Mouse (Mus musculus): Measurements from ENCODE around the gene Tle4. TPM values are rescaled to one million over a fixed set of nuclear protein-coding genes. Genes with fewer than 3 reads are reported as not detected.
A peak's percentile ranks its signal among the peaks of the same experiment; 100 is the strongest.

Tle4 gene
- polyA plus RNA-seq, 1 experiment from 2014 or later: 15.5 TPM

DNA sequence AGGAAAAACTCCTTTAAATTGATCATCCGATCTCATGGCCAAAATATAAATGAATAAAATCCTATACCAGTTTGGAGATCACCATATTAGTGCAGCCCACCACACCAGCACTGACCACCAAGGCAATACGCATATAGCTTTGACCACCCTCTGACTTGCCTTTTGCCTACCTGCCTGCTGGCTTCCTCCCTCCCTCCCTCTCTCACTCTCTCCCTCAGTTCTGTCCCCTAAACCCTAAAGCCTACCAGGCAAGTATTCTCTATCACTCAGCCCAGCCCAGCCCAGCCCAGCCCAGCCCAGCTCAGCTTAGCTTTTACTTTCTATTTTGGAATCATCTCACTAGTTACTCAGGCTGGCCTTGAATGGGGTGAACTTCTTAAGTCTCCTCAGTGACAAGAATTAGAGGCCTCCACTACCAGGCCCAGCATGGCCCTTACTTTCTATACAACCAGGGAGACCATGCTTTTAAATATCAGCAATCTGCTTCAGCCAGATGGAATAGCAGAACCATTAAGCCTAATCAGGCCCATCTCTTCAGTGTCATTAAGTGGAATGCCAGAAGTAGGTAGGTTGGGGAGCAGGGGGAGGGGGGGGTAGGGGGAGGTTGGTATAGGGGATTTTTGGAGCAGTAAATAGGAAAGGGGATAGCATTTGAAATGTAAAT lies 91.8 kb downstream of the Tle4 start:
- no peak for DNase-seq (ENCODE audit: low spot score)
- 0 out of 2 replicates have a peak overlapping the region, but pooled peaks have one; percentile 4 for H3K27ac ChIP-seq
- H3K27me3 ChIP-seq (ENCODE audit: low read depth, poor library complexity, severe bottlenecking): no peaks in the 10 kb centered on the region
- WGBS: 93% methylated on average over 2 of the region's 2 CpGs
- H3K4me1 ChIP-seq: peaks cover 46% of the 10 kb centered on the region
- peaks cover 3% of the 10 kb centered on the region; the same call in 1 of the 2 replicates for H3K36me3 ChIP-seq
- H3K9me3 ChIP-seq (replicated peaks): no peaks in the 10 kb centered on the region
- no peak overlapping the region for H3K4me3 ChIP-seq

DNA sequence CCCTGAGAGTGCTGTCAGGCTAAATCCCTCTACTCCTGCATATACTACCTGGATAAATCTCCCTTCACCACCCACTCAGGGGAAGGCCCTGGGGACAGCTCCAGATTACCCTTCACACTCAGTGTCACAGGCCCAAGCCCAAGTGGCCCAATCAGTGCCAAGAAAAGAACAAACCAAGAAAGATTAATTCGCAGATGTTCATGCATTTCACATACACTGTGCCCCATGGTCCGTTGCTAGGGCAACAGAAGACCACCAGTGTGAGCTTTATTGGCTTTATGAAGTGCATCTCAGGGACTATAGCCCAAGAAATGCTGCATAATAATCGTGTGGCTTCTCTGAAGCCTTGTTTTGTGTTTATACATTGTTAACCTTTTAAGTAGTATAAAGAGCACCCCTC lies 92.5 kb downstream of the Tle4 start:
- WGBS: 92% methylated on average over 3 of the region's 3 CpGs
- H3K4me1 ChIP-seq: peaks cover 48% of the 10 kb centered on the region
- no peaks in the 10 kb centered on the region for H3K27me3 ChIP-seq (ENCODE audit: low read depth, poor library complexity, severe bottlenecking)
- no peak for DNase-seq (ENCODE audit: low spot score)
- H3K9me3 ChIP-seq (replicated peaks): no peaks in the 10 kb centered on the region
- no peak overlapping the region for H3K27ac ChIP-seq
- H3K4me3 ChIP-seq: no peak overlapping the region
- H3K36me3 ChIP-seq: peaks cover 3% of the 10 kb centered on the region; the same call in 1 of the 2 replicates

DNA sequence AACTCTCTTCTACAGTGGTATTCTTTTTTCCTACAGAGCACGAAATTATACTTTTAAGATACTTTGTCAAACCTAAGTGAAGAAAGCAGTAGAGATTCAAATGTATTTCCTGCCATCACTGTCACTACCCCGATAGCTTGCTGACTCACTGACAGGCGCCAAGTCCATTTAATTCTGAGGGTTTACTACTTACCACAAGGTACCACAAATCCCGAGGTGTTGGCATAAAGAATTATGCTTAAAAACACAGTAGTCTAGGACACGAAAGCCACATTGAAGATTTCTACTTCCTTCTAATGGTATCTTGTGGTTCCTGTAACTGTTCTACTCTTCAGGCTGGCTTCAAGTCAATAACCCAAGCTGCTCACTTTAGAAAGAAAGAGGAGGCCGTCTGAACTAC lies 94.0 kb downstream of the Tle4 start:
- WGBS: 90% methylated on average over 6 of the region's 6 CpGs
- H3K9me3 ChIP-seq (replicated peaks): no peaks in the 10 kb centered on the region
- H3K27ac ChIP-seq: no peak overlapping the region
- H3K27me3 ChIP-seq (ENCODE audit: low read depth, poor library complexity, severe bottlenecking): no peaks in the 10 kb centered on the region
- no peak overlapping the region for H3K4me3 ChIP-seq
- no peak for DNase-seq (ENCODE audit: low spot score)
- no peaks in the 10 kb centered on the region for H3K36me3 ChIP-seq
- peaks cover 48% of the 10 kb centered on the region for H3K4me1 ChIP-seq

DNA sequence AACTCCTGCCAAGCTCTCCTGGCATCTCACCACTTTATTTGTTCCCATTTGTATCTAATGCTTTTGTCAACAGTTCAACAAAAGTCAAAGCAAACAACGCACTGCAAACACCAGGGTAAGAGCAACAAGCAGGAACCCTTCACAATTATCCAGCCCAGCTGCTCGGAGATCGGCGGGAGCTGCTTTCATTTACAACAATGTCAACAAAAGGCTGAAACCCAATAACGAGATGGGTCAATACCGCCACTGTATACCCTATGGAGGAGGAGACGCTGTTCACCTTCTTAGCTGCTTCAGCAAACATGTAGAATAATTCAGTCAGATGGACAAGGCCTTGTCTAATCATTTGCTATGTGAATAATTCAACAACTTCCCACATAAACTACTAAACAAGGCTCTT lies 95.6 kb downstream of the Tle4 start:
- H3K27ac ChIP-seq: no peak overlapping the region
- no peak overlapping the region for H3K4me3 ChIP-seq
- no peaks in the 10 kb centered on the region for H3K27me3 ChIP-seq (ENCODE audit: low read depth, poor library complexity, severe bottlenecking)
- H3K9me3 ChIP-seq (replicated peaks): no peaks in the 10 kb centered on the region
- H3K36me3 ChIP-seq: no peaks in the 10 kb centered on the region
- WGBS: 59% methylated on average over 7 of the region's 7 CpGs
- peaks cover 32% of the 10 kb centered on the region for H3K4me1 ChIP-seq
- no peak for DNase-seq (ENCODE audit: low spot score)

DNA sequence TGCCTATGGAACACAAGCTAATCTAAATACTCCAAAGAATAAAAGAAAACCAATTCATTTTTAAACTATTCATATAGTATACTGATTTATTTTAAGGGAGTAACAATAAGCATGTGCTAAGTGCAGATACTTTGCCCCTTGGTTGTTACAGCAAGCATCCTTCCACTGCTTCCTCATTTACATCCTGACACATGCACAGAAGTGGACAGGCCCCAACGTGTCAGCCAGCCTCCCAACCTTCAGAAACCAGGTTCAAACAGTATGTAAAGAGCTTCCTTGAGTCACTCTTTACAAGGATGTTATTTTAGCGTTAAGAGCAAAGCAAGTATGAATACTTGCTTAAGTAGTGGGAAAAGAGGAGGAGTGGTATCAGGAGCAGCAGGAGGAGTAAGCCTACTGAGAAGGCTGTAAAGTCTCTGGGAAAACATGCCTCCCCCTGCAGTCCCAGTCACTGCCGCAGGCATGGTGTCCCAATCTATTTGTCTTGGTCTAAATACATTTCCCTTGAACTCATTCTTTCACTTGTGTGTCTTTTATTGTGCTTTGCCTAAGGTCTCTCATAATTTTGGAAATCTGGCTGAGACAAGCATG lies 97.9 kb downstream of the Tle4 start:
- H3K4me3 ChIP-seq: no peak overlapping the region
- peaks cover 13% of the 10 kb centered on the region for H3K4me1 ChIP-seq
- H3K27ac ChIP-seq: no peak overlapping the region
- DNase-seq (ENCODE audit: low spot score): no peak
- no peaks in the 10 kb centered on the region for H3K9me3 ChIP-seq (replicated peaks)
- WGBS: 39% methylated on average over 3 of the region's 3 CpGs
- H3K27me3 ChIP-seq (ENCODE audit: low read depth, poor library complexity, severe bottlenecking): no peaks in the 10 kb centered on the region
- H3K36me3 ChIP-seq: no peaks in the 10 kb centered on the region

DNA sequence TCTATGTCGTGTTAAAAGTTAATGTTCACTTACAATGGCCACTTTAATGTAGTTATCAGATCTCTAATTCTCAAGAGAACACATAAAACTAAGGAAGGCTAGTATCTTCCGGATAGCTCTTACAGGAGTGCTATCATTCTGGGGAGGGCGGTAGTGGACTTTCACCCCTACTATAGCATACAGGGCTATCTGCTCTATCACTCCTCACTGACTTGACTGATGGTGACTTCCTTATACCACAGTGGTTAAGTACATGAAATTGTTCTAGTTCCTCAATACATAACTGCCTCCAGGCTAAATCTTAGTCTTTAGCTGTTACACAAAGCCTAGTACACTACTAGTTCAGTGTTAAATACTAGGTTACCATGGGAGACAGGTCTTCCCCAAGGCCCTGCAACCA lies 104.8 kb downstream of the Tle4 start:
- no peaks in the 10 kb centered on the region for H3K27me3 ChIP-seq (ENCODE audit: low read depth, poor library complexity, severe bottlenecking)
- no peak overlapping the region for H3K4me3 ChIP-seq
- WGBS: 91% methylated on average over 3 of the region's 3 CpGs
- 0 out of 2 replicates have a peak, but pooled peaks cover 7% of the 10 kb centered on the region for H3K36me3 ChIP-seq
- DNase-seq (ENCODE audit: low spot score): no peak
- no peak overlapping the region for H3K27ac ChIP-seq
- no peaks in the 10 kb centered on the region for H3K9me3 ChIP-seq (replicated peaks)
- H3K4me1 ChIP-seq: no peaks in the 10 kb centered on the region

DNA sequence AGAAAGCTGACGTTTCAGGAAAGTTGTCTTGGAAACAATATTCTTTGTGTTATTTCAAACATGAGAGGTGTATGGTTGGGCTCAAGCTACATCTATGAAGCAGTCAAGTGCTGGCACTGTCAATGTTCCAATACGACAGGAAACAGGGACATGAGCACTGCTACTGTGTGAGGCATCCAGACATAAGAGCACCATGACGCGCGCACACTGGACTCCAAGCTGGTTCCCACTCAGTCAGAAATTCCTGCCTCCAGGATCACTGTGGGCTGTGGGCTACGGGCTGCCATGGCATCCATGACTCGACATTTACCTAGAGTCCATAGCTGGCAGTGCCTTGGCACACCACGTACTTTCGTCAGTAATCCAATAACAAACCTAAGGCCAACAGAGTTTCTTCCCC lies 110.7 kb downstream of the Tle4 start:
- H3K36me3 ChIP-seq: no peaks in the 10 kb centered on the region
- H3K4me3 ChIP-seq: no peak overlapping the region
- no peak for DNase-seq (ENCODE audit: low spot score)
- no peaks in the 10 kb centered on the region for H3K27me3 ChIP-seq (ENCODE audit: low read depth, poor library complexity, severe bottlenecking)
- WGBS: 93% methylated on average over 9 of the region's 9 CpGs
- no peak overlapping the region for H3K27ac ChIP-seq
- H3K4me1 ChIP-seq: peaks cover 11% of the 10 kb centered on the region
- H3K9me3 ChIP-seq (replicated peaks): no peaks in the 10 kb centered on the region

DNA sequence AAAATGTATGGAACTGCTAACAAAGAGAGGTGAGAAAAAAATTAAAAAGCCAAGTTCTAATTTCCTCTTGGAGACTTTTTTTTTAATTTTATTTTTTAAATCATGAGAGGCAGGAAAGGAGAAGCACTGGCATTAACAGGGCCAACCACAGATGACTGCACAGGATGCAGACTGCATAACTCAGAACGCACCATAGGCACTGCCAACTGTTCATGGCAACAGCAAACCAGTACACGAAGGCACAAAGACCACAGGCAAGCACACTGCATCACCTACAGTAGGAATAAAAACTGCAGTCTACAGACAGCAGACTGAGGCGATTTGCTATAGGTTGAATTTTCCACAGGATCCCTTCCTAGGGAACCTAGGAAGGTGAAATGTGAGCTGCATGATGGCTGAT lies 112.7 kb downstream of the Tle4 start:
- Histone ChIP-seq H3K27me3 (ENCODE audit: low read depth, poor library complexity, severe bottlenecking) (no peaks in the 10 kb centered on the region), H3K36me3 (no peaks in the 10 kb centered on the region), H3K9me3 (replicated peaks) (no peaks in the 10 kb centered on the region), H3K27ac (no peak overlapping the region), H3K4me1 (peaks cover 27% of the 10 kb centered on the region), H3K4me3 (no peak overlapping the region)
- WGBS: 88% methylated on average over 3 of the region's 3 CpGs
- no peak for DNase-seq (ENCODE audit: low spot score)

DNA sequence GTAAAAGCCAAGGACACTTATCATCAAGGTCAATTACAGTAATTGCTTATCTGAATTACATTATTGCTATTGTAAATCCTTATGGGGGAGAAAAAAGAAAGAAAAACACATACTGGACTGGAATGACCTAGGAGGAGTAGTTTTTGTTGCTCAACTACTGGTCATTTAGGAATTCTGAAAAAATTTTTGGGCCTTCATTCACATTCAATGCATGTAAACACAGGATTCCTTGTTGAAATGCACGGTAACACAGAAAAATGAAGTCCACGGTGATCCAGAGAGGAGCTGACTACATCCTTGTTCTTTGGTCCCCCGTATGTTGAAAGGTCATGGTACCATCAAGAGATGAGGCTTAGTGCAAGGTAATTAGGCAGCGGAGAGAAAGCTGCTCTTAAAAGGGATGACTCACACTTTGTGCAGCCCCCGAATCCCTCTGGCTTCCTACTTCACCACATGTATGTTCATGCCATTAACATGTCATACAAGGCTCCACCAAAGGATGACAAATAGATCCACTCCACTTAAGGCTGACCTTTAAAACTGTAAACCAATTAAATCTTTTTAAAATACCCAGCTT lies 115.2 kb downstream of the Tle4 start:
- no peaks in the 10 kb centered on the region for H3K36me3 ChIP-seq
- H3K27ac ChIP-seq: no peak overlapping the region
- no peak for DNase-seq (ENCODE audit: low spot score)
- no peaks in the 10 kb centered on the region for H3K27me3 ChIP-seq (ENCODE audit: low read depth, poor library complexity, severe bottlenecking)
- WGBS: 70% methylated on average over 5 of the region's 5 CpGs
- H3K4me1 ChIP-seq: peaks cover 33% of the 10 kb centered on the region
- no peak overlapping the region for H3K4me3 ChIP-seq
- H3K9me3 ChIP-seq (replicated peaks): no peaks in the 10 kb centered on the region

DNA sequence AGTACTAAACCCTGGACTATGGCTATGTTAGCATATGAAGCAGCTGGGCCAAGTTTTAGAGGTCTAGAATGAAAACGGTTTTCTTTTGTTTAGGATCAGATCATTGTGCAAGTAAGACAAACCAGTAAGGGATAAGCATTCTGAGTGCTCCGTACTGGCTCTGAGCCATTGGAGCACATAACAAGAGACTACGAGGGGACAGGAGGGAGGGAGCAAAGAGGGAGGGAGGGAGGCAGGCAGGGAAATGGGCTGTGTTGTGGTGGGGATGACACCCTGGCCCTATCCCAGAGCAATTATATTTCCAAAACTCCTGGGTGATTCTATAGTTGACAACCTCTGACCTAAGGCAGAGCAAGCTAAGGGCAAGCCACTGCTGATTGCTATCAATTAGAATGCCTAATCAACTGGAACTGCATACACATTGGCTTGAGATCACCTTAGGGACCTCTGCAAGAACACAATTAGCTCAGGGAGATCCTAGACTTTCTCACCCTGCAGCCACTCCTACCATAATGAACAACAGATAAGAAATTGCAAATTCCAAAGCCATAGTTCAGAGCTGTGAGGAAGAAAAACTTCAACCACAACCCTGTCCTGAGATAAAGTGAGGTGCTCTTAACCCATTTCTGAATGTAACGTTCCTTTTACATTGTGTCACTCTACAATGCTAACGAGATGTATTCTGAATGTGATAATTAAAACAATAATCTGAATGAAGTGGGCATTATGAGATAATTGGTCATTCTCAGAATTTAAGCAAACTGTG lies 115.9 kb downstream of the Tle4 start:
- H3K4me1 ChIP-seq: peaks cover 33% of the 10 kb centered on the region
- no peaks in the 10 kb centered on the region for H3K36me3 ChIP-seq
- no peaks in the 10 kb centered on the region for H3K27me3 ChIP-seq (ENCODE audit: low read depth, poor library complexity, severe bottlenecking)
- H3K27ac ChIP-seq: no peak overlapping the region
- DNase-seq (ENCODE audit: low spot score): no peak
- WGBS: 71% methylated on average over 5 of the region's 5 CpGs
- H3K9me3 ChIP-seq (replicated peaks): no peaks in the 10 kb centered on the region
- H3K4me3 ChIP-seq: no peak overlapping the region

DNA sequence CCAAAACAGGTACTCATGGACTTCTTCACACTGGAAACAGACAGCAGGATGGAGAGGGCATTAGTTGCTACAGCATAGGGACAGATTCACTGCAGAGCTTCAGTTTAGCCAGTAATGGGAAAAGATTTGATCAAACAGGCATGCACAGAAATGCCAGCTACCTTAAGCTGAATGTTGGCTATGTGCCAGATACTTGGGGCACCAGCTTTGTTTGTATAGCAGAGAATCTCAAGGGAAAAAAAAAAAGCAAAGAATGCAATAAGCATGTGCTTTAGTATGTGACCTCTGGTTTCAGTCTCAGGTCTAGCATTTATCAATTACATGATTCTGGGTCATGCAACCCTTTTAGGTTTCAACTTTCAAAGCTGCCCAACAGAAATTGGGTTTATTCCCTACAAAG lies 118.1 kb downstream of the Tle4 start:
- DNase-seq (ENCODE audit: low spot score): no peak
- Histone ChIP-seq H3K4me1 (peaks cover 26% of the 10 kb centered on the region), H3K4me3 (no peak overlapping the region), H3K27ac (no peak overlapping the region), H3K36me3 (no peaks in the 10 kb centered on the region), H3K27me3 (ENCODE audit: low read depth, poor library complexity, severe bottlenecking) (no peaks in the 10 kb centered on the region), H3K9me3 (replicated peaks) (no peaks in the 10 kb centered on the region)

DNA sequence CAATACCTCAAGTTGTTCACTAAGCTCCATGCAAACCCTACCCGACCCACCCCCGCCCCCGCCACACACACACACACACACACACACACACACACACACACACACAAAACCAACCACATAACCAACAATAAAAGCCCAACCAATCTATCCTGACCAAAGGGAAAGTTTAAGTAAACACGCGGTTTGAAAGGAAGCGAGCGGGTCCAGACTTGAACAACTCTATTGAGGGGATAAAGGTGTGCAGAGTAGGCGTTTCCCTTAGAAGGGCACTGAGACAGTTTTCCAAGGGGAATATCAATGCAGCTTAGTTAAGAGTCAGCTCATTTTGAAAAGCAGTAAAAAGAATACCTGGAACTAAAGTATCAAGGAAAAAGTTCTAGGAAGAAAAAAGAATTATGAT lies 128.5 kb downstream of the Tle4 start:
- Histone ChIP-seq H3K36me3 (peaks cover 23% of the 10 kb centered on the region), H3K4me1 (no peaks in the 10 kb centered on the region), H3K9me3 (replicated peaks) (no peaks in the 10 kb centered on the region), H3K4me3 (no peak overlapping the region), H3K27me3 (ENCODE audit: low read depth, poor library complexity, severe bottlenecking) (no peaks in the 10 kb centered on the region), H3K27ac (no peak overlapping the region)
- DNase-seq (ENCODE audit: low spot score): no peak
- 89% methylated on average over 8 of the region's 8 CpGs for WGBS

DNA sequence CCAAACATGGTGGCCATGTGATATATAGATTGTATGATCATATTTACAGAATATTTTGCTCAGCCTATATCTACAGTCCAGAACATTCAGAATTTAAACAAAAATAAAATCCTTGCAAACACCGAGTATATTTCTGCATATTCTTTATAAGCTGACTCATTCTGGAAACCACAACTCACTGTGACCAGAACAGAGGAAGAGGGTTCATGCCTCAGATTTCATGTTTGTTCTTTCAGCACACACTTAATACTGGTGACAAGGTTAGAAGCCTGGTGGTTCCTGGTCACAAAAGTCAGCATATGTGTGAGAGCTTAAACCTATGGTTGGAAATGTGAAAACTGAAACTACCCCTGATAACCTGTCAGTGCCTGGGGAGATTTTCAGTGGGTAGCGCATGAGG lies 129.1 kb downstream of the Tle4 start:
- no peaks in the 10 kb centered on the region for H3K4me1 ChIP-seq
- peaks cover 29% of the 10 kb centered on the region for H3K36me3 ChIP-seq
- no peaks in the 10 kb centered on the region for H3K9me3 ChIP-seq (replicated peaks)
- 94% methylated on average over 2 of the region's 2 CpGs for WGBS
- H3K27me3 ChIP-seq (ENCODE audit: low read depth, poor library complexity, severe bottlenecking): no peaks in the 10 kb centered on the region
- no peak overlapping the region for H3K4me3 ChIP-seq
- no peak overlapping the region for H3K27ac ChIP-seq
- no peak for DNase-seq (ENCODE audit: low spot score)
